Mouse (Mus musculus) limb, embryonic 11.5 days (tissue): ENCODE results near the gene Zfp444. TPM values are rescaled to one million over a fixed set of nuclear protein-coding genes. Genes with fewer than 3 reads are reported as not detected.

Source experiments
- ATAC-seq: fragments of 200-750 bp; cut with Nextera tagmentation; 2 replicates; pipeline ENCODE4 v1.8.0; 2017; ENCODE audit warnings: low read depth; ENCODE audit not compliant: insufficient number of reproducible peaks, low FRiP score, low TSS enrichment
- DNase-seq: peaks from one replicate; pipeline ENCODE4 v3.0.0-alpha.2; 2015; ENCODE audit warnings: low spot score
- H3K27ac ChIP-seq: fragments of 300-500 bp; sonication (generic); replicated peaks from 2 replicates; pipeline ENCODE4 v1.5.1; 2014; ENCODE audit warnings: low read depth, mild to moderate bottlenecking, low read length
- H3K27me3 ChIP-seq: fragments of 300-500 bp; sonication (generic); 2 replicates; pipeline ENCODE4 v1.6.1; 2014; ENCODE audit warnings: mild to moderate bottlenecking, low read length, mixed read lengths; ENCODE audit not compliant: control insufficient read depth, insufficient read depth
- H3K36me3 ChIP-seq: fragments of 300-500 bp; sonication (generic); 2 replicates; pipeline ENCODE4 v1.6.1; 2014; ENCODE audit warnings: mild to moderate bottlenecking, low read length, moderate library complexity, mixed read lengths; ENCODE audit not compliant: control insufficient read depth, insufficient read depth
- H3K4me1 ChIP-seq: fragments of 300-500 bp; sonication (generic); 2 replicates; pipeline ENCODE4 v1.6.1; 2014; ENCODE audit warnings: low read length, mixed read lengths; ENCODE audit not compliant: control insufficient read depth, insufficient read depth
- H3K4me2 ChIP-seq: fragments of 300-500 bp; sonication (generic); 2 replicates; pipeline ENCODE4 v1.6.1; 2014; ENCODE audit warnings: low read depth, mild to moderate bottlenecking, moderate library complexity; ENCODE audit not compliant: severe bottlenecking
- H3K4me3 ChIP-seq: fragments of 300-500 bp; sonication (generic); 2 replicates; pipeline ENCODE4 v1.5.1; 2014; ENCODE audit warnings: low read depth, low read length
- H3K9ac ChIP-seq: fragments of 300-500 bp; sonication (generic); 2 replicates; pipeline ENCODE4 v1.6.1; 2014; ENCODE audit warnings: mild to moderate bottlenecking, low read length
- H3K9me3 ChIP-seq: fragments of 300-500 bp; sonication (generic); 2 replicates; pipeline ENCODE4 v1.6.1; 2016; ENCODE audit warnings: low read length; ENCODE audit not compliant: control insufficient read depth
- WGBS: fragments of 180-500 bp; shearing (Covaris S2); extraction: QIAGEN DNeasy Blood & Tissue Kit; methylation state at CpG from one replicate; pipeline ENCODE4 v1.1.7; 2014; 5-methylcytosine and 5-hydroxymethylcytosine counted together
- polyA plus RNA-seq: library from polyadenylated mRNA; unstranded; fragments of >200 nt; fragmentation: Nextera tagmentation; extraction: Ambion mirVana; gene quantifications from 2 replicates; pipeline ENCODE4 v1.2.1, GENCODE M21; 2014

Zfp444 gene
- polyA plus RNA-seq, 1 experiment from 2014 or later, result 79.7 TPM

- Histone ChIP-seq H3K27ac (peak within 1 kb of the TSS; percentile 75), H3K36me3 (no peaks in the 10 kb centered on the region), H3K9ac (peak within 1 kb of the TSS; percentile 87), H3K4me2 (peak within 1 kb of the TSS; percentile 85), H3K4me1 (peaks cover 9% of the 10 kb centered on the region; the same call in 1 of the 2 replicates), H3K4me3 (peak within 1 kb of the TSS; percentile 80), H3K9me3 (no peaks in the 10 kb centered on the region), H3K27me3 (no peaks in the 10 kb centered on the region)
- peak; percentile 97 for ATAC-seq
- WGBS, result under 1% methylated on average over 47 of the region's 54 CpGs
- DNase-seq, result peak; percentile 95
These were observed 16.1 kb upstream of the Zfp444 start, which contains the start of gene Zfp787 for GRCm38 (mm10) chr7:6155901-6156411. Gene Zfp787, minus strand, starts transcription at chr7:6155997.

GRCm38 (mm10) chr7:6156901-6157472 is 15.0 kb upstream of the Zfp444 start:
- WGBS, result 49% methylated on average over 9 of the region's 9 CpGs
- Histone ChIP-seq H3K4me2 (peak overlapping the region; percentile 36; the same call in 1 of the 2 replicates), H3K36me3 (no peaks in the 10 kb centered on the region), H3K9me3 (no peaks in the 10 kb centered on the region), H3K27me3 (no peaks in the 10 kb centered on the region), H3K4me1 (peaks cover 9% of the 10 kb centered on the region; the same call in 1 of the 2 replicates), H3K9ac (no peak overlapping the region), H3K4me3 (peak overlapping the region; percentile 80; the same call in 1 of the 2 replicates), H3K27ac (no peak overlapping the region)
- no peak for DNase-seq
- no peak for ATAC-seq

DNA sequence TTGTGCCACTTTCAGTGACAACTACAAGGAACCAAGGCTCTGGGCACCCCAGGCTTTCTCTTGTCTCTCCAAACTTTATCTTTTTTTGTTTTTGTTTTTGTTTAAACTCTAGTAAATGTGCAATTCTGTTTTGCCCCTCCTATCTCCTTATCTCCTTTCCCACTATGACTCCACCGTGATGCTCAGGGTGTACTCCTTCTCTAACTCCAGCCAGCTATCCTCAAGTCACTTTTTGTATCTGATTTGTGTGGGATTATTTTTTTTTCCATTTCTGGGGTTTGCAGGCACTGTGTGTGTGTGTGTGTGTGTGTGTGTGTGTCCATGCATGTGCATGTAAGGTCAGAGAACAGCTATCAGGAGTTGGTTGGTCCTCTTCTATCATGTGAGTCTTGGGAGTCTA is 14.5 kb upstream of the Zfp444 start:
- Histone ChIP-seq H3K36me3 (no peaks in the 10 kb centered on the region), H3K4me1 (peaks cover 9% of the 10 kb centered on the region; the same call in 1 of the 2 replicates), H3K9me3 (no peaks in the 10 kb centered on the region), H3K27me3 (no peaks in the 10 kb centered on the region), H3K4me2 (no peak overlapping the region), H3K9ac (no peak overlapping the region), H3K27ac (no peak overlapping the region), H3K4me3 (no peak overlapping the region)
- DNase-seq (no peak), ATAC-seq (no peak)
- 74% methylated on average over 1 of the region's 1 CpGs for WGBS

DNA sequence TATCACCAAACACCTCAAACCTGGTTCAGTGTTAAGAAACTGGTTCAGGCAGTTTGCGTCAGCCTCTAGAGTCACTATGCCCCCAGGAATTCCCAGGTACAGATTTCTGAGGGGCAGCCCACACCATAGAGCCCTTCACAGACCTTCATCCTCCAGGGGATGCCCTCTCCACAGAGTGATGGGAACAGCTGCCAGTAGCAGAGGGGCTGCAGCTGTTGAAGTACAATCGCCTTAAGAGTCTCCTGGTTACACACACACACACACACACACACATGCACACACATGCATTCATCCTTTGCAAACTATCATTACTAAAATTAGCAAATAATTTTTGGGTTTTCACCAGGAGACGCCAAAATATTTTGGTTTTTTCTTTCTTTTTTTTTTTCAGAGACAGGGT is 12.4 kb upstream of the Zfp444 start:
- WGBS, result 73% methylated on average over 3 of the region's 3 CpGs
- Histone ChIP-seq H3K36me3 (no peaks in the 10 kb centered on the region), H3K27ac (no peak overlapping the region), H3K4me2 (no peak overlapping the region), H3K9ac (no peak overlapping the region), H3K9me3 (no peaks in the 10 kb centered on the region), H3K4me1 (peaks cover 4% of the 10 kb centered on the region; the same call in 1 of the 2 replicates), H3K4me3 (no peak overlapping the region), H3K27me3 (no peaks in the 10 kb centered on the region)
- DNase-seq, result no peak
- ATAC-seq, result no peak

GRCm38 (mm10) chr7:6161541-6161940 is 10.5 kb upstream of the Zfp444 start:
- Histone ChIP-seq H3K4me1 (peaks cover 4% of the 10 kb centered on the region; the same call in 1 of the 2 replicates), H3K4me3 (no peak overlapping the region), H3K27ac (no peak overlapping the region), H3K36me3 (no peaks in the 10 kb centered on the region), H3K4me2 (no peak overlapping the region), H3K9me3 (no peaks in the 10 kb centered on the region), H3K27me3 (no peaks in the 10 kb centered on the region), H3K9ac (no peak overlapping the region)
- no peak for DNase-seq
- WGBS, result 61% methylated on average over 3 of the region's 3 CpGs
- no peak for ATAC-seq

GRCm38 (mm10) chr7:6162172-6162571 is 9.9 kb upstream of the Zfp444 start:
- no peak for ATAC-seq
- no peak overlapping the region for H3K4me2 ChIP-seq
- no peak overlapping the region for H3K9ac ChIP-seq
- no peaks in the 10 kb centered on the region for H3K4me1 ChIP-seq
- no peaks in the 10 kb centered on the region for H3K27me3 ChIP-seq
- WGBS, result 83% methylated on average over 4 of the region's 4 CpGs
- H3K36me3 ChIP-seq, result no peaks in the 10 kb centered on the region
- no peak for DNase-seq
- H3K9me3 ChIP-seq, result no peaks in the 10 kb centered on the region
- H3K4me3 ChIP-seq, result no peak overlapping the region
- H3K27ac ChIP-seq, result no peak overlapping the region

DNA sequence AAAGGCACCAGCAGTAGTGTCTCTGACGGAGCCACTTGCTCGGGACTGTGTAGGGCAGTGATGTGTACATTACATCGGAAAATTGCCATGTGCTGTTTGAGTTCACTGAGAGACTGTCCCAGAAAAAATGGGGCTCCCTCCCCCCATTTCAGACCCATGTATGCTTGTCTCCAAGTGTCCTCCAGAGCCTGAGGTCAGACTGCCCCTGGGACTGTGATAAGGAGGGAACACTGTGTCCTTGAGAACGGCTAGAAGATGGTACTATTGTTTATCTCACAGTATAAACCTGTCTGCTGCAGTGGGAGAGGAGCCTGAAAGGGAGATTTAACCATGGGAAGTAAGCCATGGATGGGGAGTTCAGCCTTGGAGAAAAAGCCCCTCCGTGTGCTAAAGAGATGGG is 7.4 kb upstream of the Zfp444 start:
- Histone ChIP-seq H3K9ac (no peak overlapping the region), H3K27me3 (no peaks in the 10 kb centered on the region), H3K4me1 (no peaks in the 10 kb centered on the region), H3K4me2 (no peak overlapping the region), H3K36me3 (no peaks in the 10 kb centered on the region), H3K9me3 (no peaks in the 10 kb centered on the region), H3K4me3 (no peak overlapping the region), H3K27ac (no peak overlapping the region)
- 69% methylated on average over 5 of the region's 5 CpGs for WGBS
- DNase-seq (no peak), ATAC-seq (no peak)

- ATAC-seq, result no peak
- WGBS, result 68% methylated on average over 3 of the region's 3 CpGs
- Histone ChIP-seq H3K9me3 (no peaks in the 10 kb centered on the region), H3K4me2 (no peak overlapping the region), H3K4me1 (no peaks in the 10 kb centered on the region), H3K36me3 (no peaks in the 10 kb centered on the region), H3K27ac (no peak overlapping the region), H3K27me3 (no peaks in the 10 kb centered on the region), H3K4me3 (no peak overlapping the region), H3K9ac (no peak overlapping the region)
- no peak for DNase-seq
These were observed 2.6 kb upstream of the Zfp444 start for GRCm38 (mm10) chr7:6169403-6169802.

DNA sequence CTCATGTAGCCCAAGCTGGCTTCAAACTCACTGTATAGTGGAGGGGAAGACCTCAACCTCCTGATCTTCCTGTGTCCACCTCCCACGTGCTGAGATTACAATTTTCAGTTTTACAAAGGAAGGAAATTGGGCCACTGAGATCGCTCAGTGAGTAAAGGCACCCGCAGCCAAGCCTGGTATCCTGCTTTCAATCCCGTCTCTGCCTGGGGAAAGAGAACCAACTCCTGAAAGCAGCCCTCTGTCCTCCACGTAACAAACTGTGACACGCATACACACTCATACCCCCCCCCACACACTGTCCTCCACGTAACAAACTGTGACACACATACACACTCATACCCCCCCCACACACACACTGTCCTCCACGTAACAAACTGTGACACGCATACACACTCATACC is 1.6 kb upstream of the Zfp444 start:
- no peak overlapping the region for H3K4me2 ChIP-seq
- no peak overlapping the region for H3K4me3 ChIP-seq
- ATAC-seq (no peak), DNase-seq (no peak)
- no peaks in the 10 kb centered on the region for H3K9me3 ChIP-seq
- no peak overlapping the region for H3K27ac ChIP-seq
- 83% methylated on average over 9 of the region's 9 CpGs for WGBS
- no peaks in the 10 kb centered on the region for H3K4me1 ChIP-seq
- H3K27me3 ChIP-seq, result no peaks in the 10 kb centered on the region
- no peak overlapping the region for H3K9ac ChIP-seq
- H3K36me3 ChIP-seq, result no peaks in the 10 kb centered on the region
